Mouse (Mus musculus) ES-E14 (cell line): Measurements from ENCODE around the gene Morn1. TPM values are rescaled to one million over a fixed set of nuclear protein-coding genes. Genes with fewer than 3 reads are reported as not detected.

ENCODE experiments used
- DNase-seq: peaks from one replicate; pipeline ENCODE4 v3.0.0-alpha.2; 2013; ENCODE audit warnings: low read depth, low spot score
- H3K27ac ChIP-seq: 2 replicates; pipeline ENCODE4 v1.5.1; 2012; ENCODE audit warnings: low read depth, mild to moderate bottlenecking, low read length, moderate library complexity, mixed read lengths; ENCODE audit not compliant: poor library complexity, insufficient read depth, severe bottlenecking
- H3K36me3 ChIP-seq: 2 replicates; pipeline ENCODE4 v1.6.1; 2012; ENCODE audit warnings: mild to moderate bottlenecking, low read length, moderate library complexity, mixed read lengths; ENCODE audit not compliant: control insufficient read depth, poor library complexity, insufficient read depth, severe bottlenecking
- H3K4me1 ChIP-seq, 2 experiments: fragments of 150-350 bp in 1 of 2; sonication (generic) in 1 of 2; 2 replicates each; pipeline ENCODE4 v1.6.1; 2012; ENCODE audit warnings: low read length in 2 of 2, mild to moderate bottlenecking in 1 of 2, mixed read lengths in 1 of 2; ENCODE audit not compliant: control insufficient read depth in 2 of 2, insufficient read depth in 2 of 2, poor library complexity in 1 of 2
- H3K4me3 ChIP-seq, 2 experiments: fragments of 150-350 bp in 1 of 2; sonication (generic) in 1 of 2; 2 replicates each; pipeline ENCODE4 v1.5.1; 2012; ENCODE audit warnings: low read length in 2 of 2, low read depth in 1 of 2, mild to moderate bottlenecking in 1 of 2, mixed read lengths in 1 of 2; ENCODE audit not compliant: insufficient read depth in 1 of 2, poor library complexity in 1 of 2, severe bottlenecking in 1 of 2
- H3K9ac ChIP-seq: 2 replicates; pipeline ENCODE4 v1.6.1; 2012; ENCODE audit warnings: low read depth, mild to moderate bottlenecking, low read length, mixed read lengths; ENCODE audit not compliant: poor library complexity, insufficient read depth, severe bottlenecking
- H3K9me3 ChIP-seq: fragments of 150-350 bp; sonication (generic); 2 replicates; pipeline ENCODE4 v1.6.1; 2012; ENCODE audit warnings: low read depth, mild to moderate bottlenecking, low read length; ENCODE audit not compliant: control insufficient read depth, insufficient read depth
- CHD2 ChIP-seq: IDR thresholded peaks from 2 replicates; pipeline ENCODE4 v1.6.1; 2014; ENCODE audit warnings: mild to moderate bottlenecking, low read depth, low read length, inconsistent platforms
- HCFC1 ChIP-seq: IDR thresholded peaks from 2 replicates; pipeline ENCODE4 v1.6.1; 2012; ENCODE audit warnings: low read length, inconsistent platforms, borderline replicate concordance; ENCODE audit not compliant: insufficient read depth
- MAFK ChIP-seq: IDR thresholded peaks from 2 replicates; pipeline ENCODE4 v1.6.1; 2014; ENCODE audit warnings: mild to moderate bottlenecking, low read depth, low read length, inconsistent platforms; ENCODE audit not compliant: insufficient read depth
- ZC3H11A ChIP-seq: IDR thresholded peaks from 2 replicates; pipeline ENCODE4 v1.6.1; 2012; ENCODE audit warnings: low read depth, mild to moderate bottlenecking, inconsistent platforms, low read length, borderline replicate concordance
- ZNF384 ChIP-seq: IDR thresholded peaks from 2 replicates; pipeline ENCODE4 v1.6.1; 2012; ENCODE audit warnings: low read depth, low read length, inconsistent platforms
- in situ Hi-C, 2 experiments: fragments of 600-800 bp; cut with MboI; formaldehyde crosslinking; loops; one replicate each; pipeline ENCODE4 v1.15.1; 2025; ENCODE audit warnings: low sequenced_read_pairs in 2 of 2, inconsistent platforms in 1 of 2; ENCODE audit not compliant: unreplicated experiment in 2 of 2
- total RNA-seq: library from RNA; depleted of rRNA; stranded (reverse); fragments of 300-350 nt; gene quantifications from 2 replicates; pipeline ENCODE4 v1.2.3, GENCODE M21; 2012

The Morn1 gene
- total RNA-seq, 1 experiment: 3.4 TPM

DNA sequence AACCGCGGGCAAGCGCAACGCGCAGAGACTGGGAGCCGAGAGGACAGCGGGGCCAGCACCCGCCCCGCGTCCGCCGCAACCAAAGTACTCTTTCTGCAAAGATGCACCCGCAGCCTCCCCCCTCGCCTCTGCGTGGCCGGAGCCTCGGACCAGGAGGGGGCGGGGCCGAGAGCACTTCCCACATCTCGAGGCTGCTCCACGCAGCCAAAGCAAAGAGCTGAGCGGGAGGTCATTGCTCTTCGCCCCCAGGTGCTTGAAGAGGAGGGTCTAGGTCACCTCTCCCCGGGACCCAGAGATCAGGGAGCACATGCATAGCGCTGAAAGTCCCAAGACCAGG is 43.1 kb upstream of the Morn1 start:
- in situ Hi-C loops: no loop called here
- H3K36me3 ChIP-seq: no peaks in the 10 kb centered on the region
- no peak overlapping the region for H3K27ac ChIP-seq
- H3K9ac ChIP-seq: peak overlapping the region; percentile 3; the same call in 1 of the 2 replicates
- DNase-seq: no peak
- no peaks in the 10 kb centered on the region for H3K9me3 ChIP-seq
- no peaks in the 10 kb centered on the region for H3K4me1 ChIP-seq
- H3K4me3 ChIP-seq: peak overlapping the region; percentile 39 to 56; a peak in 3 of 4 replicates
- TF ChIP-seq CHD2 (no peak), MAFK (no peak), HCFC1 (no peak), ZNF384 (no peak), ZC3H11A (no peak)

GRCm38 (mm10) chr4:155046636-155047035 is 39.7 kb upstream of the Morn1 start:
- in situ Hi-C loops: no loop called here
- no peak overlapping the region for H3K27ac ChIP-seq
- no peak for DNase-seq
- H3K4me1 ChIP-seq: no peaks in the 10 kb centered on the region
- H3K9ac ChIP-seq: no peak overlapping the region
- H3K36me3 ChIP-seq: no peaks in the 10 kb centered on the region
- H3K9me3 ChIP-seq: no peaks in the 10 kb centered on the region
- no peak for TF ChIP-seq ZC3H11A
- no peak for TF ChIP-seq HCFC1
- no peak for TF ChIP-seq CHD2
- TF ChIP-seq MAFK: no peak
- TF ChIP-seq ZNF384: no peak
- H3K4me3 ChIP-seq: no peak overlapping the region

DNA sequence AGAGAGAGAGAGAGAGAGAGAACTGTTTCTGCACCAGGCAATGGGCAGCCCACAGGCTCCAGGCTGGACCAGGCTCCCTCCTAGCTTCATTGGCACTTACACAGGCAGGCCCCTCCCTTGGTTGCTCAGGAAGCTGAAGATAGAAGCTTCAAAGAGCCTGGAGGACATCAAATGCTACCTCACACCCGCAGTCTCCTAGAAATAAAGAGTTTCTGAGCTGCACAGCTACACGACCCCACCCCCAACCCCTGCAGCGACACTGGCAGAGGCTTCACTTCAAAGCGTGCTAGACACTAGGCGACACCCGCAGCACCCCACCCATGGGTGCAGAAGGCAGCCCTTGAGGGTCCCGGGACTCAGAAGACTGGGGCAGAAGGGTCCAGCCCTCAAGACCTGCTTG is 36.3 kb upstream of the Morn1 start:
- TF ChIP-seq CHD2: no peak
- no peak for TF ChIP-seq ZC3H11A
- TF ChIP-seq ZNF384: no peak
- TF ChIP-seq MAFK: no peak
- TF ChIP-seq HCFC1: no peak
- H3K36me3 ChIP-seq: no peaks in the 10 kb centered on the region
- no peak overlapping the region for H3K27ac ChIP-seq
- H3K9ac ChIP-seq: no peak overlapping the region
- no peaks in the 10 kb centered on the region for H3K9me3 ChIP-seq
- in situ Hi-C loops: no loop called here
- H3K4me3 ChIP-seq: no peak overlapping the region
- no peak for DNase-seq
- peaks cover 0 to 2% of the 10 kb centered on the region in 2 experiments; a peak in 1 of 4 replicates for H3K4me1 ChIP-seq

- H3K27ac ChIP-seq: no peak within 1 kb of the TSS; the same call in 1 of the 2 replicates
- H3K9ac ChIP-seq: no peak within 1 kb of the TSS
These were observed 29.7 kb upstream of the Morn1 start, which contains the start of gene Plch2 for GRCm38 (mm10) chr4:155056724-155057123. TSS of gene Plch2 (minus strand) at chr4:155056784.

DNA sequence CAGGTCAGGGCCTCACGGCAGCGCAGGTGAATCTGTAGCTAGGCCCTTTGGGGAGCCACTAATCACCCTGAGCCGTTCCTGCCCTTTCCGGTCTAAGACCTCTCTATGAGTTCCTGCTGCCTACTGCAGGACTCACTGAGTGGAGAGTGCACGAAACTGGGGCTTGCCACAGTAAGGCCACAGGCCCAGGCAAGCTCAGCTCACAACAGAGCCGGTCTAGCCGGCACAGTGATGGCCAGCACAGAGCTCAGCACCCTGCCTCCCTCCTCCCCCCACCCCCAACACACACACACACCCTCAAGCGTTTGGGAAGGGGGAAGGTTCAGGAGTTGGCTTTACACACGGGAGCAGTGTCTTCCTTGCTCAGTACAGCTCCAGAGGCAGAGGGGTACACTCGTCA is 28.1 kb upstream of the Morn1 start:
- Histone ChIP-seq H3K9ac (0 out of 2 replicates have a peak overlapping the region, but pooled peaks have one; percentile 1), H3K9me3 (no peaks in the 10 kb centered on the region), H3K4me1 (peaks cover 0 to 17% of the 10 kb centered on the region in 2 experiments; a peak in 1 of 4 replicates), H3K36me3 (no peaks in the 10 kb centered on the region), H3K27ac (no peak overlapping the region; the same call in 1 of the 2 replicates), H3K4me3 (no peak overlapping the region)
- no peak for TF ChIP-seq ZNF384
- no peak for TF ChIP-seq ZC3H11A
- no peak for TF ChIP-seq HCFC1
- TF ChIP-seq CHD2: no peak
- TF ChIP-seq MAFK: no peak
- in situ Hi-C loops: no loop called here
- DNase-seq: no peak

More at GRCm38 (mm10) chr4:155056724-155057123, 29.7 kb upstream of the Morn1 start, which contains the start of gene Plch2:
- no peaks in the 10 kb centered on the region for H3K36me3 ChIP-seq
- TF ChIP-seq ZC3H11A: no peak
- no peak for TF ChIP-seq HCFC1
- TF ChIP-seq CHD2: no peak
- TF ChIP-seq ZNF384: no peak
- no peak for TF ChIP-seq MAFK
- H3K9me3 ChIP-seq: no peaks in the 10 kb centered on the region
- no peak for DNase-seq
- in situ Hi-C loops: no loop called here
- H3K4me3 ChIP-seq: no peak within 1 kb of the TSS
- H3K4me1 ChIP-seq: peaks cover 0 to 17% of the 10 kb centered on the region in 2 experiments; a peak in 1 of 4 replicates
